Mouse (Mus musculus) heart, postnatal 0 days (tissue): ENCODE measurements at regions not wholly inside any gene's neighbourhood (a gene's known extent, or its start where the extent isn't known, plus 50 kb on each side); places are given as distances from the start of the nearest gene placed in this dataset.

Experiments
- ATAC-seq: fragments of 200-750 bp; cut with Nextera tagmentation; 2 replicates; pipeline ENCODE4 v1.8.0; 2017; ENCODE audit warnings: low read depth, moderate number of reproducible peaks, moderate library complexity; ENCODE audit not compliant: insufficient read depth
- DNase-seq: peaks from one replicate; pipeline ENCODE4 v3.0.0-alpha.2; 2016; ENCODE audit warnings: low spot score
- H3K27ac ChIP-seq: fragments of 300-500 bp; sonication (generic); 2 replicates; pipeline ENCODE4 v1.5.1; 2014; ENCODE audit warnings: low read depth, mild to moderate bottlenecking
- H3K27me3 ChIP-seq: fragments of 300-500 bp; sonication (generic); 2 replicates; pipeline ENCODE4 v1.6.1; 2014; ENCODE audit warnings: low read length, mixed read lengths; ENCODE audit not compliant: control insufficient read depth, insufficient read depth
- H3K36me3 ChIP-seq: fragments of 300-500 bp; sonication (generic); replicated peaks from 2 replicates; pipeline ENCODE4 v1.6.1; 2014; ENCODE audit warnings: low read length, mixed read lengths; ENCODE audit not compliant: control insufficient read depth, insufficient read depth
- H3K4me1 ChIP-seq: fragments of 300-500 bp; sonication (generic); 2 replicates; pipeline ENCODE4 v1.6.1; 2014; ENCODE audit warnings: antibody characterized with exemption; ENCODE audit not compliant: control insufficient read depth, insufficient read depth
- H3K4me2 ChIP-seq: fragments of 300-500 bp; sonication (generic); 2 replicates; pipeline ENCODE4 v1.6.1; 2014; ENCODE audit warnings: low read depth, mild to moderate bottlenecking, low read length, moderate library complexity
- H3K4me3 ChIP-seq: fragments of 300-500 bp; sonication (generic); 2 replicates; pipeline ENCODE4 v1.5.1; 2014; ENCODE audit warnings: low read depth, low read length
- H3K9ac ChIP-seq: fragments of 300-500 bp; sonication (generic); replicated peaks from 2 replicates; pipeline ENCODE4 v1.6.1; 2014; ENCODE audit warnings: low read depth, low read length, mixed read lengths
- H3K9me3 ChIP-seq: fragments of 300-500 bp; sonication (generic); replicated peaks from 2 replicates; pipeline ENCODE4 v1.6.1; 2016; ENCODE audit warnings: low read length; ENCODE audit not compliant: control insufficient read depth
- CTCF ChIP-seq: IDR thresholded peaks from 2 replicates; pipeline ENCODE4 v1.5.1; 2016; ENCODE audit warnings: antibody characterized with exemption, control low read depth, low read depth
- EP300 ChIP-seq: IDR thresholded peaks from 2 replicates; pipeline ENCODE4 v1.6.1; 2016; ENCODE audit warnings: antibody characterized with exemption, low read depth
- WGBS: fragments of 180-500 bp; shearing (Covaris S2); extraction: QIAGEN DNeasy Blood & Tissue Kit; methylation state at CpG from one replicate; pipeline ENCODE4 v1.1.7; 2014; 5-methylcytosine and 5-hydroxymethylcytosine counted together

GRCm38 (mm10) chr1:45575131-45575530 is 72.0 kb upstream of the Col5a2 start:
- ATAC-seq, result no peak
- Histone ChIP-seq H3K4me2 (no peak overlapping the region), H3K36me3 (no peaks in the 10 kb centered on the region), H3K9me3 (no peaks in the 10 kb centered on the region), H3K27me3 (no peaks in the 10 kb centered on the region), H3K27ac (no peak overlapping the region), H3K9ac (no peak overlapping the region), H3K4me1 (no peaks in the 10 kb centered on the region), H3K4me3 (no peak overlapping the region)
- TF ChIP-seq CTCF (no peak), EP300 (no peak)
- DNase-seq, result no peak
- 28% methylated on average over 3 of the region's 3 CpGs for WGBS

GRCm38 (mm10) chr1:45580466-45580865 is 77.4 kb upstream of the Col5a2 start:
- WGBS, result 43% methylated on average over 1 of the region's 1 CpGs
- Histone ChIP-seq H3K4me3 (no peak overlapping the region), H3K36me3 (no peaks in the 10 kb centered on the region), H3K27me3 (no peaks in the 10 kb centered on the region), H3K9ac (no peak overlapping the region), H3K4me2 (no peak overlapping the region), H3K4me1 (no peaks in the 10 kb centered on the region), H3K27ac (no peak overlapping the region), H3K9me3 (no peaks in the 10 kb centered on the region)
- TF ChIP-seq EP300, result no peak
- no peak for TF ChIP-seq CTCF
- DNase-seq (no peak), ATAC-seq (no peak)

GRCm38 (mm10) chr1:45587351-45588025 is 84.4 kb upstream of the Col5a2 start:
- H3K36me3 ChIP-seq, result no peaks in the 10 kb centered on the region
- H3K4me1 ChIP-seq, result no peaks in the 10 kb centered on the region
- TF ChIP-seq CTCF (no peak), EP300 (no peak)
- no peak overlapping the region for H3K4me2 ChIP-seq
- DNase-seq, result no peak
- H3K4me3 ChIP-seq, result no peak overlapping the region
- 72% methylated on average over 9 of the region's 9 CpGs for WGBS
- H3K9me3 ChIP-seq, result no peaks in the 10 kb centered on the region
- no peak overlapping the region for H3K27ac ChIP-seq
- no peaks in the 10 kb centered on the region for H3K27me3 ChIP-seq
- no peak for ATAC-seq
- no peak overlapping the region for H3K9ac ChIP-seq

GRCm38 (mm10) chr1:45597316-45597715 is 94.2 kb upstream of the Col5a2 start:
- Histone ChIP-seq H3K4me3 (no peak overlapping the region), H3K9ac (no peak overlapping the region), H3K4me1 (no peaks in the 10 kb centered on the region), H3K27ac (no peak overlapping the region), H3K4me2 (no peak overlapping the region), H3K9me3 (no peaks in the 10 kb centered on the region), H3K27me3 (no peaks in the 10 kb centered on the region), H3K36me3 (no peaks in the 10 kb centered on the region)
- ATAC-seq (no peak), DNase-seq (no peak)
- whole genome bisulfite sequencing, result 38% methylated on average over 2 of the region's 2 CpGs
- TF ChIP-seq CTCF (no peak), EP300 (no peak)

GRCm38 (mm10) chr1:45599421-45599820 is 96.3 kb upstream of the Col5a2 start:
- Histone ChIP-seq H3K27ac (no peak overlapping the region), H3K27me3 (no peaks in the 10 kb centered on the region), H3K36me3 (no peaks in the 10 kb centered on the region), H3K4me1 (no peaks in the 10 kb centered on the region), H3K4me2 (no peak overlapping the region), H3K4me3 (no peak overlapping the region), H3K9ac (no peak overlapping the region), H3K9me3 (no peaks in the 10 kb centered on the region)
- DNase-seq (no peak), ATAC-seq (no peak)
- WGBS, result 55% methylated on average over 1 of the region's 1 CpGs
- TF ChIP-seq CTCF (no peak), EP300 (no peak)

GRCm38 (mm10) chr1:45600011-45600410 is 96.9 kb upstream of the Col5a2 start:
- no peak for ATAC-seq
- H3K27ac ChIP-seq, result no peak overlapping the region
- 70% methylated on average over 3 of the region's 3 CpGs for WGBS

More at GRCm38 (mm10) chr1:45600011-45600410, 96.9 kb upstream of the Col5a2 start:
- no peak overlapping the region for H3K9ac ChIP-seq
- H3K4me3 ChIP-seq, result no peak overlapping the region
- H3K4me1 ChIP-seq, result no peaks in the 10 kb centered on the region
- no peaks in the 10 kb centered on the region for H3K36me3 ChIP-seq
- H3K4me2 ChIP-seq, result no peak overlapping the region
- no peaks in the 10 kb centered on the region for H3K9me3 ChIP-seq
- H3K27me3 ChIP-seq, result no peaks in the 10 kb centered on the region
- no peak for DNase-seq
- TF ChIP-seq EP300, result no peak
- no peak for TF ChIP-seq CTCF
